Mouse (Mus musculus) MEL (cell line): ENCODE measurements around the gene Leo1. TPM values are rescaled to one million over a fixed set of nuclear protein-coding genes. Genes with fewer than 3 reads are reported as not detected.

Experiments
- DNase-seq: peaks from one replicate; pipeline ENCODE4 v3.0.0; 2011; ENCODE audit warnings: low read depth, low spot score
- H3K27ac ChIP-seq: 2 replicates; pipeline ENCODE4 v1.5.1; 2012; ENCODE audit warnings: low read depth, mild to moderate bottlenecking, control low read depth, low read length, moderate library complexity; ENCODE audit not compliant: control insufficient read depth
- H3K27me3 ChIP-seq, 2 experiments: fragments of 150-350 bp in 1 of 2; sonication (generic) in 1 of 2; 2 replicates each; pipeline ENCODE4 v1.6.1; 2012; ENCODE audit warnings: low read length in 2 of 2, mild to moderate bottlenecking in 2 of 2, improper control_type of control experiment in 1 of 2, moderate library complexity in 1 of 2; ENCODE audit not compliant: insufficient read depth in 2 of 2, control insufficient read depth in 1 of 2
- H3K36me3 ChIP-seq, 2 experiments: 2 replicates each; pipeline ENCODE4 v1.6.1; 2012 to 2014; ENCODE audit warnings: low read length in 2 of 2, improper control_type of control experiment in 1 of 2, inconsistent platforms in 1 of 2, mild to moderate bottlenecking in 1 of 2; ENCODE audit not compliant: insufficient read depth in 2 of 2, control insufficient read depth in 1 of 2
- H3K4me1 ChIP-seq, 2 experiments: fragments of 150-350 bp in 1 of 2; sonication (generic) in 1 of 2; 2 replicates each; pipeline ENCODE4 v1.6.1; 2012; ENCODE audit warnings: low read length in 2 of 2, improper control_type of control experiment in 1 of 2, mild to moderate bottlenecking in 1 of 2; ENCODE audit not compliant: insufficient read depth in 2 of 2, control insufficient read depth in 1 of 2
- H3K4me3 ChIP-seq, 2 experiments: fragments of 150-350 bp in 1 of 2; sonication (generic) in 1 of 2; 2 replicates each; pipeline ENCODE4 v1.5.1; 2012; ENCODE audit warnings: low read depth in 2 of 2, low read length in 2 of 2, mild to moderate bottlenecking in 2 of 2, moderate library complexity in 2 of 2, control low read depth in 1 of 2, improper control_type of control experiment in 1 of 2; ENCODE audit not compliant: control insufficient read depth in 1 of 2, insufficient read depth in 1 of 2
- H3K79me2 ChIP-seq: 2 replicates; pipeline ENCODE4 v1.6.1; 2012; ENCODE audit warnings: mild to moderate bottlenecking, low read length, moderate library complexity; ENCODE audit not compliant: control insufficient read depth, poor library complexity, insufficient read depth
- H3K9ac ChIP-seq: 2 replicates; pipeline ENCODE4 v1.6.1; 2012; ENCODE audit warnings: low read depth, mild to moderate bottlenecking, control low read depth, low read length, moderate library complexity; ENCODE audit not compliant: control insufficient read depth, poor library complexity, severe bottlenecking
- H3K9me3 ChIP-seq: fragments of 150-350 bp; sonication (generic); replicated peaks from 2 replicates; pipeline ENCODE4 v1.6.1; 2012; ENCODE audit warnings: mild to moderate bottlenecking, low read length, improper control_type of control experiment, moderate library complexity; ENCODE audit not compliant: insufficient read depth
- BHLHE40 ChIP-seq: IDR thresholded peaks from 2 replicates; pipeline ENCODE4 v1.6.1; 2012; ENCODE audit warnings: low read depth, mild to moderate bottlenecking, inconsistent platforms, low read length, improper control_type of control experiment, borderline replicate concordance
- CHD2 ChIP-seq: IDR thresholded peaks from 2 replicates; pipeline ENCODE4 v1.6.1; 2011; ENCODE audit warnings: low read length, improper control_type of control experiment
- CTCF ChIP-seq, 3 experiments: IDR thresholded peaks in 2 of 3; conservative IDR thresholded peaks in 1 of 3; 2 replicates each; pipeline ENCODE4 v1.5.1; 2011 to 2012; ENCODE audit warnings: low read length in 3 of 3, low read depth in 2 of 3, mild to moderate bottlenecking in 2 of 3, improper control_type of control experiment in 1 of 3, inconsistent platforms in 1 of 3, mixed read lengths in 1 of 3, moderate library complexity in 1 of 3; ENCODE audit not compliant: control insufficient read depth in 1 of 3, insufficient read depth in 1 of 3, poor library complexity in 1 of 3, severe bottlenecking in 1 of 3
- ELF1 ChIP-seq: IDR thresholded peaks from 2 replicates; pipeline ENCODE4 v1.6.1; 2014; ENCODE audit warnings: low read depth, mild to moderate bottlenecking, inconsistent platforms, low read length, improper control_type of control experiment, moderate library complexity
- ETS1 ChIP-seq: IDR thresholded peaks from 2 replicates; pipeline ENCODE4 v1.6.1; 2012; ENCODE audit warnings: low read depth, mild to moderate bottlenecking, inconsistent platforms, low read length, improper control_type of control experiment, moderate library complexity
- GATA1 ChIP-seq: IDR thresholded peaks from 2 replicates; pipeline ENCODE4 v1.6.1; 2011; ENCODE audit warnings: low read depth, low read length, improper control_type of control experiment
- JUND ChIP-seq: IDR thresholded peaks from 2 replicates; pipeline ENCODE4 v1.6.1; 2011; ENCODE audit warnings: low read depth, mild to moderate bottlenecking, improper control_type of control experiment, low read length
- KAT2A ChIP-seq: conservative IDR thresholded peaks from 2 replicates; pipeline ENCODE4 v1.6.1; 2012; ENCODE audit warnings: low read depth, low read length, improper control_type of control experiment, inconsistent platforms
- MAFK ChIP-seq: IDR thresholded peaks from 2 replicates; pipeline ENCODE4 v1.6.1; 2011; ENCODE audit warnings: low read depth, mild to moderate bottlenecking, low read length, improper control_type of control experiment, borderline replicate concordance
- MAX ChIP-seq: IDR thresholded peaks from 2 replicates; pipeline ENCODE4 v1.6.1; 2011; ENCODE audit warnings: low read length, improper control_type of control experiment
- MAZ ChIP-seq: IDR thresholded peaks from 2 replicates; pipeline ENCODE4 v1.6.1; 2012; ENCODE audit warnings: low read depth, mild to moderate bottlenecking, inconsistent platforms, low read length, improper control_type of control experiment
- MEF2A ChIP-seq: IDR thresholded peaks from 2 replicates; pipeline ENCODE4 v1.6.1; 2014; ENCODE audit warnings: low read depth, mild to moderate bottlenecking, inconsistent platforms, low read length, improper control_type of control experiment; ENCODE audit not compliant: poor library complexity, insufficient replicate concordance, severe bottlenecking; ENCODE audit errors: extremely low read depth
- MXI1 ChIP-seq: IDR thresholded peaks from 2 replicates; pipeline ENCODE4 v1.6.1; 2011; ENCODE audit warnings: mild to moderate bottlenecking, low read depth, low read length, improper control_type of control experiment
- MYB ChIP-seq: IDR thresholded peaks from 2 replicates; pipeline ENCODE4 v1.6.1; 2011; ENCODE audit warnings: mild to moderate bottlenecking, low read depth, low read length, improper control_type of control experiment
- MYC ChIP-seq: IDR thresholded peaks from 2 replicates; pipeline ENCODE4 v1.6.1; 2011; ENCODE audit warnings: low read depth, mild to moderate bottlenecking, low read length, improper control_type of control experiment, moderate library complexity
- NELFE ChIP-seq: IDR thresholded peaks from 2 replicates; pipeline ENCODE4 v1.6.1; 2011; ENCODE audit warnings: low read depth, low read length, improper control_type of control experiment
- NRF1 ChIP-seq: IDR thresholded peaks from 2 replicates; pipeline ENCODE4 v1.6.1; 2014; ENCODE audit warnings: low read depth, mild to moderate bottlenecking, inconsistent platforms, low read length, improper control_type of control experiment, moderate library complexity; ENCODE audit not compliant: poor library complexity, insufficient read depth, severe bottlenecking
- POLR2A ChIP-seq, 2 experiments: IDR thresholded peaks; 2 replicates each; pipeline ENCODE4 v1.6.1; 2011 to 2012; ENCODE audit warnings: low read length in 2 of 2, mild to moderate bottlenecking in 2 of 2, control low read depth in 1 of 2, improper control_type of control experiment in 1 of 2, low read depth in 1 of 2, moderate library complexity in 1 of 2; ENCODE audit not compliant: control insufficient read depth in 1 of 2, insufficient read depth in 1 of 2, poor library complexity in 1 of 2
- POLR2AphosphoS2 ChIP-seq: IDR thresholded peaks from 2 replicates; pipeline ENCODE4 v1.6.1; 2011; ENCODE audit warnings: low read length, improper control_type of control experiment
- POLR2AphosphoS5 ChIP-seq: IDR thresholded peaks from 2 replicates; pipeline ENCODE4 v1.6.1; 2012; ENCODE audit warnings: low read depth, borderline replicate concordance, mild to moderate bottlenecking, inconsistent platforms, low read length, moderate library complexity, mixed read lengths
- RAD21 ChIP-seq: IDR thresholded peaks from 2 replicates; pipeline ENCODE4 v1.6.1; 2011; ENCODE audit warnings: mild to moderate bottlenecking, low read depth, low read length, improper control_type of control experiment
- RCOR1 ChIP-seq: IDR thresholded peaks from 2 replicates; pipeline ENCODE4 v1.6.1; 2012; ENCODE audit warnings: low read depth, mild to moderate bottlenecking, inconsistent platforms, low read length, improper control_type of control experiment
- SIN3A ChIP-seq: IDR thresholded peaks from 2 replicates; pipeline ENCODE4 v1.6.1; 2012; ENCODE audit warnings: low read length, improper control_type of control experiment, inconsistent platforms
- SMC3 ChIP-seq: IDR thresholded peaks from 2 replicates; pipeline ENCODE4 v1.6.1; 2011; ENCODE audit warnings: low read depth, low read length, improper control_type of control experiment
- TAL1 ChIP-seq: IDR thresholded peaks from 2 replicates; pipeline ENCODE4 v1.6.1; 2012; ENCODE audit warnings: mild to moderate bottlenecking, inconsistent platforms, low read length, moderate library complexity, mixed read lengths
- TBP ChIP-seq: IDR thresholded peaks from 2 replicates; pipeline ENCODE4 v1.8.0; 2011; ENCODE audit warnings: low read depth, low read length, improper control_type of control experiment
- UBTF ChIP-seq: IDR thresholded peaks from 2 replicates; pipeline ENCODE4 v1.6.1; 2012; ENCODE audit warnings: low read depth, mild to moderate bottlenecking, inconsistent platforms, low read length, improper control_type of control experiment, moderate library complexity, borderline replicate concordance; ENCODE audit not compliant: insufficient read depth
- ZC3H11A ChIP-seq: IDR thresholded peaks from 2 replicates; pipeline ENCODE4 v1.6.1; 2012; ENCODE audit warnings: low read depth, mild to moderate bottlenecking, inconsistent platforms, low read length, improper control_type of control experiment
- ZKSCAN1 ChIP-seq: IDR thresholded peaks from 2 replicates; pipeline ENCODE4 v1.6.1; 2012; ENCODE audit warnings: low read depth, mild to moderate bottlenecking, inconsistent platforms, low read length, improper control_type of control experiment, moderate library complexity
- ZNF384 ChIP-seq: IDR thresholded peaks from 2 replicates; pipeline ENCODE4 v1.6.1; 2012; ENCODE audit warnings: low read depth, mild to moderate bottlenecking, inconsistent platforms, low read length, improper control_type of control experiment
- polyA plus RNA-seq, 2 experiments: library from polyadenylated mRNA; stranded (reverse) in 1 of 2; unstranded in 1 of 2; fragments of >175 nt in 1 of 2; fragments of >200 nt in 1 of 2; gene quantifications; 2 replicates each; pipeline versions ENCODE4 v1.2.1 to v1.2.4; 2012; ENCODE audit warnings: low replicate concordance in 2 of 2, low read depth in 1 of 2; ENCODE audit not compliant: insufficient read length in 2 of 2, insufficient read depth in 1 of 2, missing spikeins in 1 of 2
- total RNA-seq: library from RNA; depleted of rRNA; stranded (reverse); fragments of 300-350 nt; gene quantifications from 2 replicates; pipeline ENCODE4 v1.2.3, GENCODE M21; 2012

The Leo1 gene
- total and polyA plus RNA-seq, 3 experiments = 42.6 to 49.0 TPM; not detected in 1

- DNase-seq = peak; percentile 86
- peak overlapping the region; percentile 60 for H3K27ac ChIP-seq
- peaks cover 6 to 27% of the 10 kb centered on the region in 2 experiments for H3K4me1 ChIP-seq
These were observed 7.0 kb upstream of the Leo1 start for GRCm38 (mm10) chr9:75434172-75434793.

GRCm38 (mm10) chr9:75434872-75435271, 6.5 kb upstream of the Leo1 start:
- H3K27me3 ChIP-seq = no peaks in the 10 kb centered on the region
- no peak overlapping the region for H3K4me3 ChIP-seq
- H3K79me2 ChIP-seq = no peaks in the 10 kb centered on the region
- peak; percentile 58; the same call in 1 of the 2 replicates for TF ChIP-seq RCOR1
- no peak for TF ChIP-seq UBTF
- peaks cover 6 to 23% of the 10 kb centered on the region in 2 experiments for H3K4me1 ChIP-seq
- H3K36me3 ChIP-seq = peaks cover 0 to 24% of the 10 kb centered on the region in 2 experiments; a peak in 2 of 4 replicates
- H3K9me3 ChIP-seq = no peaks in the 10 kb centered on the region
- no peak overlapping the region for H3K27ac ChIP-seq
- DNase-seq = no peak
- no peak overlapping the region for H3K9ac ChIP-seq

More at GRCm38 (mm10) chr9:75434172-75434793, 7.0 kb upstream of the Leo1 start:
- Histone ChIP-seq H3K9me3 (no peaks in the 10 kb centered on the region), H3K9ac (peak overlapping the region; percentile 66), H3K4me3 (peak overlapping the region; percentile 41 to 62), H3K79me2 (no peaks in the 10 kb centered on the region), H3K36me3 (peaks cover 0 to 24% of the 10 kb centered on the region in 2 experiments; a peak in 2 of 4 replicates), H3K27me3 (no peaks in the 10 kb centered on the region)
- TF ChIP-seq ZC3H11A (peak; percentile 47; the same call in 1 of the 2 replicates), SIN3A (peak; percentile 59; the same call in 1 of the 2 replicates), RAD21 (peak; percentile 78), ELF1 (no peak), MYC (no peak), NRF1 (no peak), GATA1 (no peak), CTCF (IDR thresholded peaks at IDR 0.05 in 2 of 3, conservative IDR thresholded peaks at IDR 0.05 in 1 of 3; ENCODE audit: control insufficient read depth in 1 of 3, insufficient read depth in 1 of 3, low read depth in 2 of 3, low read length in 3 of 3, poor library complexity in 1 of 3, severe bottlenecking in 1 of 3) (peak in 2 of 3 experiments; percentile 60 to 84; a peak in 4 of 6 replicates), MAFK (no peak), MAZ (no peak), MYB (no peak), ZKSCAN1 (no peak), ZNF384 (no peak), NELFE (no peak), TBP (0 out of 2 replicates have a peak, but pooled peaks have one; percentile 28), ETS1 (peak; percentile 10; the same call in 1 of the 2 replicates), CHD2 (no peak), POLR2AphosphoS5 (no peak), BHLHE40 (no peak), TAL1 (no peak), POLR2AphosphoS2 (no peak), POLR2A (IDR thresholded peaks at IDR 0.05; ENCODE audit: control insufficient read depth in 1 of 2, insufficient read depth in 1 of 2, low read depth in 1 of 2, low read length in 2 of 2, poor library complexity in 1 of 2) (no peak), MAX (no peak), MXI1 (no peak), MEF2A (no peak), KAT2A (no peak), JUND (no peak), RCOR1 (no peak), SMC3 (peak; percentile 83)
